Mouse (Mus musculus) v-Abl transformed pro-B cells (cell line): ENCODE data around the gene Srpr.

Experiments
- in situ Hi-C, 2 experiments: fragments of 400-800 bp; cut with MboI; formaldehyde crosslinking; loops; one replicate each; pipeline ENCODE4 v1.15.1; 2025; ENCODE audit not compliant: unreplicated experiment in 2 of 2

The Srpr gene

GRCm38 (mm10) chr9:35238915-35239571 is 39.1 kb downstream of the Srpr start:
- in situ Hi-C loops: no loop called here

GRCm38 (mm10) chr9:35239734-35240133 is 39.8 kb downstream of the Srpr start:
- in situ Hi-C loops: no loop called here

GRCm38 (mm10) chr9:35247405-35247804 is 47.4 kb downstream of the Srpr start:
- in situ Hi-C loops: no loop called here

GRCm38 (mm10) chr9:35249476-35249875 is 49.5 kb downstream of the Srpr start:
- in situ Hi-C loops: no loop called here

- in situ Hi-C loops: loop anchor here (25.0 kb wide), 1 partner anchor 1980 kb away; no protein-coding TSS in a partner anchor
Observed at GRCm38 (mm10) chr9:35257365-35257764, 57.4 kb downstream of the Srpr start.

- in situ Hi-C loops: loop anchor here (25.0 kb wide), 1 partner anchor 1975 kb away; no protein-coding TSS in a partner anchor
Observed at GRCm38 (mm10) chr9:35262418-35262817, 62.4 kb downstream of the Srpr start.

- in situ Hi-C loops: loop anchor here (25.0 kb wide), 1 partner anchor 1974 kb away; no protein-coding TSS in a partner anchor
Observed at GRCm38 (mm10) chr9:35263431-35263830, 63.5 kb downstream of the Srpr start.

- in situ Hi-C loops: loop anchor here (25.0 kb wide), 1 partner anchor 1973 kb away; no protein-coding TSS in a partner anchor
Observed at GRCm38 (mm10) chr9:35264509-35264908, 64.5 kb downstream of the Srpr start.

- in situ Hi-C loops: loop anchor here (5.0 to 25.0 kb wide), 2 partner anchors 55 to 1970 kb away; partner anchors contain the start of gene Foxred1 (in 2 of the 2)
Observed at GRCm38 (mm10) chr9:35267146-35267975, 67.4 kb downstream of the Srpr start, which contains the start of the genes Fam118b and Rpusd4. Fam118b (minus strand) TSS chr9:35267805. Rpusd4 (plus strand) TSS chr9:35267865.

- in situ Hi-C loops: loop anchor here (5.0 to 25.0 kb wide), 2 partner anchors 56 to 1969 kb away; partner anchors contain the start of gene Foxred1 (in 2 of the 2)
Observed at GRCm38 (mm10) chr9:35267976-35268715, 68.2 kb downstream of the Srpr start.

- in situ Hi-C loops: loop anchor here (25.0 kb wide), 1 partner anchor 1434 kb away; no protein-coding TSS in a partner anchor
Observed at GRCm38 (mm10) chr9:35277855-35278365, 77.9 kb downstream of the Srpr start.

GRCm38 (mm10) chr9:35278451-35278850 is 78.5 kb downstream of the Srpr start:
- in situ Hi-C loops: loop anchor here (25.0 kb wide), 1 partner anchor 1434 kb away; no protein-coding TSS in a partner anchor

GRCm38 (mm10) chr9:35282006-35282850 is 82.3 kb downstream of the Srpr start:
- in situ Hi-C loops: loop anchor here (5.0 to 25.0 kb wide), 4 partner anchors 250 to 1430 kb away; no protein-coding TSS in a partner anchor

GRCm38 (mm10) chr9:35282851-35283200 is 82.9 kb downstream of the Srpr start:
- in situ Hi-C loops: loop anchor here (5.0 to 25.0 kb wide), 4 partner anchors 249 to 1429 kb away; no protein-coding TSS in a partner anchor

- in situ Hi-C loops: loop anchor here (5.0 to 25.0 kb wide), 4 partner anchors 249 to 1429 kb away; no protein-coding TSS in a partner anchor
Observed at GRCm38 (mm10) chr9:35283415-35284069, 83.6 kb downstream of the Srpr start.

GRCm38 (mm10) chr9:35284351-35284750 is 84.4 kb downstream of the Srpr start:
- in situ Hi-C loops: loop anchor here (5.0 to 25.0 kb wide), 4 partner anchors 248 to 1428 kb away; no protein-coding TSS in a partner anchor

- in situ Hi-C loops: loop anchor here (25.0 kb wide), 1 partner anchor 1426 kb away; no protein-coding TSS in a partner anchor
Observed at GRCm38 (mm10) chr9:35286351-35286750, 86.4 kb downstream of the Srpr start.

- in situ Hi-C loops: loop anchor here (25.0 kb wide), 1 partner anchor 1422 kb away; no protein-coding TSS in a partner anchor
Observed at GRCm38 (mm10) chr9:35289992-35290391, 90.0 kb downstream of the Srpr start.
